Mouse (Mus musculus) liver, postnatal 0 days (tissue): ENCODE measurements around the gene Grid2. TPM values are rescaled to one million over a fixed set of nuclear protein-coding genes. Genes with fewer than 3 reads are reported as not detected.
"Not testable (repeated sequence)": the region's sequence is repeated elsewhere in the genome, so short reads cannot be mapped to it uniquely, and the experiment has no call there.

Experiments
- ATAC-seq: fragments of 200-750 bp; cut with Nextera tagmentation; 2 replicates; pipeline ENCODE4 v1.8.0; 2017; ENCODE audit warnings: mild to moderate bottlenecking, moderate library complexity
- DNase-seq: peaks from one replicate; pipeline ENCODE4 v3.0.0-alpha.2; 2016
- H3K27ac ChIP-seq: fragments of 300-500 bp; sonication (generic); 2 replicates; pipeline ENCODE4 v1.5.1; 2014; ENCODE audit warnings: antibody characterized with exemption, moderate library complexity, mild to moderate bottlenecking, low read depth
- H3K27me3 ChIP-seq: fragments of 300-500 bp; sonication (generic); 2 replicates; pipeline ENCODE4 v1.6.1; 2014; ENCODE audit warnings: low read length, control low read depth, mixed read lengths; ENCODE audit not compliant: insufficient read depth
- H3K36me3 ChIP-seq: fragments of 300-500 bp; sonication (generic); replicated peaks from 2 replicates; pipeline ENCODE4 v1.6.1; 2014; ENCODE audit warnings: mild to moderate bottlenecking, control low read depth, low read length, moderate library complexity, mixed read lengths; ENCODE audit not compliant: insufficient read depth
- H3K4me1 ChIP-seq: fragments of 300-500 bp; sonication (generic); 2 replicates; pipeline ENCODE4 v1.6.1; 2014; ENCODE audit warnings: antibody characterized with exemption, mild to moderate bottlenecking, control low read depth; ENCODE audit not compliant: insufficient read depth
- H3K4me2 ChIP-seq: fragments of 300-500 bp; sonication (generic); 2 replicates; pipeline ENCODE4 v1.6.1; 2014; ENCODE audit warnings: low read depth, mild to moderate bottlenecking, low read length, moderate library complexity, mixed read lengths
- H3K4me3 ChIP-seq: fragments of 300-500 bp; sonication (generic); 2 replicates; pipeline ENCODE4 v1.5.1; 2014; ENCODE audit warnings: low read depth, low read length
- H3K9ac ChIP-seq: fragments of 300-500 bp; sonication (generic); replicated peaks from 2 replicates; pipeline ENCODE4 v1.6.1; 2014; ENCODE audit warnings: mild to moderate bottlenecking, moderate library complexity
- H3K9me3 ChIP-seq: fragments of 300-500 bp; sonication (generic); 2 replicates; pipeline ENCODE4 v1.6.1; 2016; ENCODE audit warnings: mild to moderate bottlenecking, control low read depth, low read length, mixed read lengths
- CTCF ChIP-seq: sonication (generic); IDR thresholded peaks from 2 replicates; pipeline ENCODE4 v1.5.1; 2016; ENCODE audit warnings: antibody characterized with exemption, low read depth
- EP300 ChIP-seq: IDR thresholded peaks from 2 replicates; pipeline ENCODE4 v1.6.1; 2016; ENCODE audit warnings: antibody characterized with exemption, low read depth, mild to moderate bottlenecking
- WGBS: fragments of 180-500 bp; shearing (Covaris S2); extraction: QIAGEN DNeasy Blood & Tissue Kit; methylation state at CpG from one replicate; pipeline ENCODE4 v1.1.7; 2014; ENCODE audit not compliant: insufficient replicate concordance; 5-methylcytosine and 5-hydroxymethylcytosine counted together
- polyA plus RNA-seq: library from polyadenylated mRNA; unstranded; fragments of >200 nt; fragmentation: Nextera tagmentation; extraction: Ambion mirVana; gene quantifications from 2 replicates; pipeline ENCODE4 v1.2.1, GENCODE M21; 2015

Gene Grid2
- polyA plus RNA-seq, 1 experiment from 2014 or later: not detected

GRCm38 (mm10) chr6:63448175-63448574 is 192.5 kb downstream of the Grid2 start:
- ATAC-seq (no peak), DNase-seq (no peak)
- Histone ChIP-seq H3K27ac (no peak overlapping the region), H3K4me1 (no peaks in the 10 kb centered on the region), H3K9ac (no peak overlapping the region), H3K27me3 (no peaks in the 10 kb centered on the region), H3K4me3 (no peak overlapping the region), H3K4me2 (no peak overlapping the region), H3K36me3 (no peaks in the 10 kb centered on the region), H3K9me3 (no peaks in the 10 kb centered on the region; the same call in 1 of the 2 replicates)
- WGBS: 53% methylated on average over 2 of the region's 2 CpGs
- TF ChIP-seq CTCF: no peak
- no peak for TF ChIP-seq EP300

GRCm38 (mm10) chr6:63482141-63482540 is 226.5 kb downstream of the Grid2 start:
- Histone ChIP-seq H3K4me1 (no peaks in the 10 kb centered on the region), H3K9ac (no peak overlapping the region), H3K36me3 (no peaks in the 10 kb centered on the region), H3K4me3 (no peak overlapping the region), H3K27ac (no peak overlapping the region), H3K4me2 (no peak overlapping the region), H3K9me3 (no peaks in the 10 kb centered on the region), H3K27me3 (no peaks in the 10 kb centered on the region)
- no peak for ATAC-seq
- 66% methylated on average over 1 of the region's 1 CpGs for WGBS
- TF ChIP-seq CTCF (no peak), EP300 (no peak)
- DNase-seq: no peak

GRCm38 (mm10) chr6:63515016-63515415 is 259.3 kb downstream of the Grid2 start:
- 73% methylated on average over 1 of the region's 1 CpGs for WGBS
- Histone ChIP-seq H3K36me3 (no peaks in the 10 kb centered on the region), H3K4me3 (no peak overlapping the region), H3K4me1 (no peaks in the 10 kb centered on the region), H3K9ac (no peak overlapping the region), H3K4me2 (no peak overlapping the region), H3K27me3 (no peaks in the 10 kb centered on the region), H3K9me3 (no peaks in the 10 kb centered on the region), H3K27ac (no peak overlapping the region)
- DNase-seq (no peak), ATAC-seq (no peak)
- TF ChIP-seq EP300 (no peak), CTCF (no peak)

GRCm38 (mm10) chr6:63515957-63516356 is 260.3 kb downstream of the Grid2 start:
- no peaks in the 10 kb centered on the region for H3K36me3 ChIP-seq
- DNase-seq: no peak
- TF ChIP-seq EP300 (no peak), CTCF (no peak)
- H3K9ac ChIP-seq: no peak overlapping the region
- no peaks in the 10 kb centered on the region for H3K9me3 ChIP-seq
- H3K4me3 ChIP-seq: no peak overlapping the region
- no peaks in the 10 kb centered on the region for H3K4me1 ChIP-seq
- 72% methylated on average over 6 of the region's 6 CpGs for WGBS
- H3K4me2 ChIP-seq: no peak overlapping the region
- no peak for ATAC-seq
- no peaks in the 10 kb centered on the region for H3K27me3 ChIP-seq
- no peak overlapping the region for H3K27ac ChIP-seq

- no peaks in the 10 kb centered on the region for H3K36me3 ChIP-seq
- no peaks in the 10 kb centered on the region for H3K27me3 ChIP-seq
- no peak overlapping the region for H3K4me2 ChIP-seq
- no peak overlapping the region for H3K4me3 ChIP-seq
- 62% methylated on average over 2 of the region's 2 CpGs for WGBS
- ATAC-seq (no peak), DNase-seq (no peak)
- no peak overlapping the region for H3K27ac ChIP-seq
- H3K9me3 ChIP-seq: no peaks in the 10 kb centered on the region
- H3K4me1 ChIP-seq: no peaks in the 10 kb centered on the region
- no peak for TF ChIP-seq EP300
- TF ChIP-seq CTCF: no peak
- no peak overlapping the region for H3K9ac ChIP-seq
Observed at GRCm38 (mm10) chr6:63531751-63532150, 276.1 kb downstream of the Grid2 start.

- H3K36me3 ChIP-seq: no peaks in the 10 kb centered on the region
- H3K27me3 ChIP-seq: no peaks in the 10 kb centered on the region
- H3K4me2 ChIP-seq: no peak overlapping the region
- ATAC-seq (no peak), DNase-seq (no peak)
- no peak for TF ChIP-seq EP300
- no peak for TF ChIP-seq CTCF
- H3K27ac ChIP-seq: no peak overlapping the region
- no peaks in the 10 kb centered on the region for H3K4me1 ChIP-seq
- no peaks in the 10 kb centered on the region for H3K9me3 ChIP-seq
- no peak overlapping the region for H3K4me3 ChIP-seq
- H3K9ac ChIP-seq: no peak overlapping the region
Observed at GRCm38 (mm10) chr6:63532901-63533300, 277.2 kb downstream of the Grid2 start.

GRCm38 (mm10) chr6:63547741-63548140 is 292.1 kb downstream of the Grid2 start:
- Histone ChIP-seq H3K4me1 (no peaks in the 10 kb centered on the region), H3K4me2 (no peak overlapping the region), H3K4me3 (no peak overlapping the region), H3K27me3 (no peaks in the 10 kb centered on the region), H3K9me3 (no peaks in the 10 kb centered on the region), H3K9ac (no peak overlapping the region), H3K27ac (no peak overlapping the region), H3K36me3 (no peaks in the 10 kb centered on the region)
- DNase-seq (no peak), ATAC-seq (no peak)
- 67% methylated on average over 4 of the region's 4 CpGs for WGBS
- TF ChIP-seq CTCF: no peak
- no peak for TF ChIP-seq EP300

GRCm38 (mm10) chr6:63568741-63569140 is 313.1 kb downstream of the Grid2 start:
- not testable (repeated sequence) for H3K4me3 ChIP-seq, H3K36me3 ChIP-seq, ATAC-seq, H3K9me3 ChIP-seq, H3K4me1 ChIP-seq, H3K27ac ChIP-seq, H3K27me3 ChIP-seq, H3K9ac ChIP-seq, DNase-seq, H3K4me2 ChIP-seq
- 89% methylated on average over 1 of the region's 1 CpGs for WGBS
